Mouse (Mus musculus) small intestine, adult 2 months (tissue): ENCODE results near the gene 9130213A22Rik. TPM values are rescaled to one million over a fixed set of nuclear protein-coding genes. Genes with fewer than 3 reads are reported as not detected.

ENCODE experiments used
- H3K27ac ChIP-seq: fragments of 200-500 bp; 2 replicates; pipeline ENCODE4 v1.5.1; 2012; ENCODE audit warnings: low read depth, low read length, control low read depth, inconsistent platforms; ENCODE audit not compliant: insufficient read depth
- H3K27me3 ChIP-seq: fragments of 200-500 bp; 2 replicates; pipeline ENCODE4 v1.6.1; 2012; ENCODE audit warnings: mild to moderate bottlenecking, moderate library complexity, low read length, inconsistent platforms; ENCODE audit not compliant: control insufficient read depth, insufficient read depth
- H3K36me3 ChIP-seq: fragments of 200-500 bp; 2 replicates; pipeline ENCODE4 v1.6.1; 2012; ENCODE audit warnings: mild to moderate bottlenecking, low read length, control low read depth, inconsistent platforms; ENCODE audit not compliant: control insufficient read depth, insufficient read depth
- H3K4me1 ChIP-seq: fragments of 200-500 bp; 2 replicates; pipeline ENCODE4 v1.6.1; 2012; ENCODE audit warnings: low read length, inconsistent platforms, mixed read lengths; ENCODE audit not compliant: control insufficient read depth, insufficient read depth, insufficient read length
- H3K4me3 ChIP-seq: fragments of 200-500 bp; 2 replicates; pipeline ENCODE4 v1.5.1; 2012; ENCODE audit warnings: low read depth, mild to moderate bottlenecking, control low read depth, inconsistent platforms, low read length, moderate library complexity
- CTCF ChIP-seq: fragments of 200-500 bp; IDR thresholded peaks from 2 replicates; pipeline ENCODE4 v1.5.1; 2012; ENCODE audit warnings: low read depth, mild to moderate bottlenecking, control low read depth, inconsistent platforms, low read length, moderate library complexity, mixed read lengths; ENCODE audit not compliant: insufficient replicate concordance, insufficient read length; ENCODE audit errors: extremely low read depth
- POLR2A ChIP-seq: fragments of 200-500 bp; IDR thresholded peaks from 2 replicates; pipeline ENCODE4 v1.6.1; 2012; ENCODE audit warnings: low read depth, mild to moderate bottlenecking, control low read depth, inconsistent platforms, low read length, moderate library complexity
- WGBS: fragments of 180-500 bp; shearing (Covaris S2); methylation state at CpG from one replicate; pipeline ENCODE4 v1.1.7; 2018; 5-methylcytosine and 5-hydroxymethylcytosine counted together
- polyA plus RNA-seq: library from polyadenylated mRNA; depleted of rRNA; stranded (reverse); fragments of >200 nt; gene quantifications from 2 replicates; pipeline ENCODE4 v1.2.3, GENCODE M21; 2012

The 9130213A22Rik gene
- polyA plus RNA-seq, 1 experiment: 0.38 TPM

DNA sequence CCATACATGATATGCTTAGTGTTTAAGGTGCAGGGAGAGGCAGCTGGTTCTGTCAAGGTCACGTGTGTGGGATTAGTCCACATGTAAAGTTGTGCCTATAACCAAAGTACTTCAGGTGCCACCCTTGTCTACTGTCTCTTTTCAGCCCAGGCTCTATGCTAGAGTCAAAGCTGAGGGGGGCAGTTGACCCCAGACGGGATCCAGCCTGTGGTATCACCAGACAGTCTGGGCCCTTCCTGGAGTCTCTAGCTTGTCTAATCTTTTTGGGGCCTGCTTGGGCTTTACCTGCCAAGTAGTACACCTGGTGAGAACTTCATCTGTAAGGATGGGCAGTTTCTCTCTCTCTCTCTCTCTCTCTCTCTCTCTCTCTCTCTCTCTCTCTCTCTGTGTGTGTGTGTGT lies 34.8 kb downstream of the 9130213A22Rik start:
- H3K4me3 ChIP-seq: no peak overlapping the region
- H3K27me3 ChIP-seq: no peaks in the 10 kb centered on the region
- no peak for TF ChIP-seq CTCF
- no peak for TF ChIP-seq POLR2A
- peaks cover 8% of the 10 kb centered on the region for H3K4me1 ChIP-seq
- peaks cover 8% of the 10 kb centered on the region; the same call in 1 of the 2 replicates for H3K36me3 ChIP-seq
- H3K27ac ChIP-seq: peak overlapping the region; percentile 52; the same call in 1 of the 2 replicates
- 86% methylated on average over 2 of the region's 2 CpGs for WGBS

DNA sequence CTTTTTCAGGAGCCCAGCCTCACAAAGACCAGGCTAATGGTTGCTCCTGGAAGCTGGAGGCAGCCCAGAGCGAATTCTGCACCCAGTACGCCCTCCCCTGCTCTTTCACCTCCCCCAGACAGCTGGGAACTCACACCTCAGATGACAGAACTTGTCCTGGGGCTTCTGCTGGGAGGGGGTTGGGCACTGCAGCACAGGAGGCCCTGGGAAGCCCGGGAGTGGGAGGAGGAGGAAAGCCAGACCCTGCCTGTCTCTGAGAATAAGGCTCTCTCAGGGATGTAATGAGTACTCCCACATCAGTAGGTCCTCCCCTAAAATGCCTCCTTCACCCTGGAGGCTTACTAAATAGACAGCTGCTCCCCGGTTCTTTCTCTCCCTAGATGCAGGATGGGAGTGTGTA lies 35.3 kb downstream of the 9130213A22Rik start:
- Histone ChIP-seq H3K36me3 (peaks cover 6% of the 10 kb centered on the region; the same call in 1 of the 2 replicates), H3K4me3 (no peak overlapping the region), H3K27ac (no peak overlapping the region), H3K4me1 (peaks cover 6% of the 10 kb centered on the region), H3K27me3 (no peaks in the 10 kb centered on the region)
- no peak for TF ChIP-seq CTCF
- no peak for TF ChIP-seq POLR2A
- 75% methylated on average over 4 of the region's 4 CpGs for WGBS

DNA sequence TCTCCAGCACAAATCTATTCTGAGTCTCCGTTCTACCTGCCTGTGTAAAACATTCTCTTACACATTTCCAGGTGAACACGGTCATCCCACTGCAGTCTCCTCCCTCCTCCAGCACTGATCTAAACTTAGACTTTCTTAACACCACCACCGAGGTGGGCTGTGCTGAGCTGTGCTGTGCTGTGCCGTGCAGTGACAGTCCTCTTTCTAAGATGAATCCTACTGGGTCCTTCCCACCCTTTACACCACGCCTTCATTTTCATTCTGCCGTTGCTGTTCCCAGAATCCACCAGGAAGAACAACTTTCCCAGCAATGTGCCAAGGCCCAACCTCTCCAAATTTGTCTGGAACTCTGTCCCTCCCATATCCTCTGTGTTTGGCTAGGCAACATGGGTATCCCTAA lies 36.0 kb downstream of the 9130213A22Rik start:
- Histone ChIP-seq H3K36me3 (peaks cover 6% of the 10 kb centered on the region; the same call in 1 of the 2 replicates), H3K4me1 (peaks cover 6% of the 10 kb centered on the region), H3K4me3 (no peak overlapping the region), H3K27me3 (no peaks in the 10 kb centered on the region), H3K27ac (no peak overlapping the region)
- TF ChIP-seq POLR2A (no peak), CTCF (no peak)
- 56% methylated on average over 6 of the region's 6 CpGs for WGBS

DNA sequence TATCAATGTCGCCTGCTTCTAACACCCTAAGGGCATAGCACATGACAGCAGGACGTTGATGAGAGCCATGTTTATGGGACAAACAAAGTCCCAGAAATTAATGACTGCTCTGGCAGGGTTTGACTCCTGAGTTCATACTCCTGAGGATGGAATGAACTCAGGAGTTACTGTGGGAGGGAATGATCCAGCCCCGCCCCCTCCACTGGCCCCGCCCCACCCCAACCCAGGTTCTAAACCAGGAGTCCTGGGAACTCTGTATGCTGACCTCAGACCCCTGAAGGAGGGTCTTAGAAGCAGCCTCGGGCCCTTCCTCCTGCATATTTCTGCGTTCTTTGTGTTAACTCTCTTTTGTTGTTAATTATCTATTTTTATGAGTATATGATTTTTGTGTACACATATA lies 36.8 kb downstream of the 9130213A22Rik start:
- Histone ChIP-seq H3K27me3 (no peaks in the 10 kb centered on the region), H3K27ac (no peak overlapping the region), H3K36me3 (peaks cover 6% of the 10 kb centered on the region; the same call in 1 of the 2 replicates), H3K4me1 (peaks cover 7% of the 10 kb centered on the region), H3K4me3 (no peak overlapping the region)
- WGBS: 57% methylated on average over 6 of the region's 6 CpGs
- no peak for TF ChIP-seq CTCF
- TF ChIP-seq POLR2A: no peak

DNA sequence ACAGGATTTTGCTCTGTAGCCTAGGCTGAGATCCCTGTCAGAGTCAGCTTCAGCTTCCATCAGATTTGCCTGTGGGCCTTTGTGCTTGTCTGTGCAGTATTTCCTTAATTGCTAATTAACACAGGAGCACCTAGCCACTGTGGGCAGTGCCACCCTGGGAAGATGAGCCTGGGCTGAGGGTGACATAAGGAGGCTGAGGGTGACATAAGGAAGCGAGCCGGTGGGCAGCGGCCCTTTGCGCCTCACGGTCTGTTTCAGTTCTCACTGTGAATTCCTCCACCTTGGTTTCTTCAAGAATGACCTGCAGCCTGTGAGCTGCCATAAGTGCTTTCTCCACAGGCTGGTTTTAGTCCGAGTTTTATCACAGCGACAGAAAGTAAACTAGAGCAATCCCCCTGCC lies 40.8 kb downstream of the 9130213A22Rik start:
- H3K4me3 ChIP-seq: no peak overlapping the region
- H3K27me3 ChIP-seq: no peaks in the 10 kb centered on the region
- no peak for TF ChIP-seq POLR2A
- TF ChIP-seq CTCF: no peak
- H3K27ac ChIP-seq: no peak overlapping the region
- H3K36me3 ChIP-seq: no peaks in the 10 kb centered on the region
- H3K4me1 ChIP-seq: peaks cover 11% of the 10 kb centered on the region; the same call in 1 of the 2 replicates
- WGBS: 80% methylated on average over 7 of the region's 7 CpGs

DNA sequence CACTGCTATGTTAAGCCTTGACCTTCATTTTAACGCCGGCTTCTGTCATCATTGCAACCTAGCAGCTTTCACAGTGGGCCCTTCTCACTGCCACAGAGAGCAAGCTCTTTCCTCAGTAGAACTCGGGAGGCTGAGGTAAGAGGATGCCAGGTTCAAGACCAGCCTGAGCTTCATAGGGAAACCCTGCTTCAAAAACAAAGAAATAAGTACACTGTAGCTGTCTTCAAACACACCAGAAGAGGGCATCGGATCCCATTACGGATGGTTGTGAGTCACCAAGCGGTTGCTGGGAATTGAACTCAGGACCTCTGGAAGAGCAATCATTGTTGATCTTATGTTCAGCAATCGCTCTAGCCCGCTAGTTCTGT lies 41.5 kb downstream of the 9130213A22Rik start:
- Histone ChIP-seq H3K4me1 (peaks cover 11% of the 10 kb centered on the region; the same call in 1 of the 2 replicates), H3K27ac (no peak overlapping the region), H3K4me3 (no peak overlapping the region), H3K36me3 (no peaks in the 10 kb centered on the region), H3K27me3 (no peaks in the 10 kb centered on the region)
- WGBS: 83% methylated on average over 8 of the region's 8 CpGs
- TF ChIP-seq CTCF (no peak), POLR2A (no peak)

DNA sequence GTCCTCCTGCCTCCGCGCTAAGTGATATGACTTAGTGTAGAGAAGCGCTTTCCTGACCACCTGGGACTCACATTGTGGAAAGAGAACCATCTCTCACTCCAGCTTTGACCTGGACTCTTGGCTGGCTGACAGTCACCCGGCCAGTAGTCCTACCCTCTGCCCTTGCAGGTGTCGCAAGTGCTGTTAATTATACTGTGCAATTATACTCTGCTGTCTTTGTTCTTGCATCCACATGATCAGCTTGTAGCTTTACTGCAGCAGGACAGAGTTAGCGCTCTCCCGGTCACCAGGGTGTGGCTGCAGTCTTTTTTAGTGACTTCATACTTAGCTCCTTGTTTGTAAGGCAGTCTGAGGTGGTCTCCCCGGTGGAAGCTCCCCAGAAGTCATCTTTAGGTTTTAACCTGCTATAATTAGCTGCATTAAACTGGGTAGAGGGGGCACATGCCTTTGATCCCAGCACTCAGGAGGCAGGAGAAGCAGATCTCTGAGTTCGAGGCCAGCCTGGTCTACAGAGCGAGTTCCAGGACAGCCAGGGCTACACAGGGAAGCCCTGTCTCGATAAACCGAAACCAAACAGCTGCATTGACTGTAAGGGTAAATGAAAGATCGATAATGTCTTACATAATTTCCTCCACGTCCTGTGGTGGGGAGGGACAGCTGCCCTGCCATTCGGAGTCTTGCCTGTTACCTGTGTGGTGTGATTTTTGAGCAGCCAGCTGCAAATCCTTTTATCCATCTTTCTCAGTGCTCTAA lies 42.1 kb downstream of the 9130213A22Rik start:
- Histone ChIP-seq H3K4me3 (no peak overlapping the region), H3K27me3 (no peaks in the 10 kb centered on the region), H3K4me1 (peaks cover 11% of the 10 kb centered on the region; the same call in 1 of the 2 replicates), H3K27ac (no peak overlapping the region), H3K36me3 (no peaks in the 10 kb centered on the region)
- WGBS: 39% methylated on average over 15 of the region's 15 CpGs
- no peak for TF ChIP-seq POLR2A
- TF ChIP-seq CTCF: no peak
